Mouse (Mus musculus) MEL (cell line): ENCODE results near the gene Myo10. TPM values are rescaled to one million over a fixed set of nuclear protein-coding genes. Genes with fewer than 3 reads are reported as not detected.

Source experiments
- DNase-seq: peaks from one replicate; pipeline ENCODE4 v3.0.0; 2011; ENCODE audit warnings: low read depth, low spot score
- H3K27ac ChIP-seq: 2 replicates; pipeline ENCODE4 v1.5.1; 2012; ENCODE audit warnings: low read depth, mild to moderate bottlenecking, control low read depth, low read length, moderate library complexity; ENCODE audit not compliant: control insufficient read depth
- H3K27me3 ChIP-seq, 2 experiments: fragments of 150-350 bp in 1 of 2; sonication (generic) in 1 of 2; 2 replicates each; pipeline ENCODE4 v1.6.1; 2012; ENCODE audit warnings: low read length in 2 of 2, mild to moderate bottlenecking in 2 of 2, improper control_type of control experiment in 1 of 2, moderate library complexity in 1 of 2; ENCODE audit not compliant: insufficient read depth in 2 of 2, control insufficient read depth in 1 of 2
- H3K36me3 ChIP-seq, 2 experiments: 2 replicates each; pipeline ENCODE4 v1.6.1; 2012 to 2014; ENCODE audit warnings: low read length in 2 of 2, improper control_type of control experiment in 1 of 2, inconsistent platforms in 1 of 2, mild to moderate bottlenecking in 1 of 2; ENCODE audit not compliant: insufficient read depth in 2 of 2, control insufficient read depth in 1 of 2
- H3K4me1 ChIP-seq, 2 experiments: fragments of 150-350 bp in 1 of 2; sonication (generic) in 1 of 2; 2 replicates each; pipeline ENCODE4 v1.6.1; 2012; ENCODE audit warnings: low read length in 2 of 2, improper control_type of control experiment in 1 of 2, mild to moderate bottlenecking in 1 of 2; ENCODE audit not compliant: insufficient read depth in 2 of 2, control insufficient read depth in 1 of 2
- H3K4me3 ChIP-seq, 2 experiments: fragments of 150-350 bp in 1 of 2; sonication (generic) in 1 of 2; 2 replicates each; pipeline ENCODE4 v1.5.1; 2012; ENCODE audit warnings: low read depth in 2 of 2, low read length in 2 of 2, mild to moderate bottlenecking in 2 of 2, moderate library complexity in 2 of 2, control low read depth in 1 of 2, improper control_type of control experiment in 1 of 2; ENCODE audit not compliant: control insufficient read depth in 1 of 2, insufficient read depth in 1 of 2
- H3K79me2 ChIP-seq: 2 replicates; pipeline ENCODE4 v1.6.1; 2012; ENCODE audit warnings: mild to moderate bottlenecking, low read length, moderate library complexity; ENCODE audit not compliant: control insufficient read depth, poor library complexity, insufficient read depth
- H3K9ac ChIP-seq: 2 replicates; pipeline ENCODE4 v1.6.1; 2012; ENCODE audit warnings: low read depth, mild to moderate bottlenecking, control low read depth, low read length, moderate library complexity; ENCODE audit not compliant: control insufficient read depth, poor library complexity, severe bottlenecking
- H3K9me3 ChIP-seq: fragments of 150-350 bp; sonication (generic); replicated peaks from 2 replicates; pipeline ENCODE4 v1.6.1; 2012; ENCODE audit warnings: mild to moderate bottlenecking, low read length, improper control_type of control experiment, moderate library complexity; ENCODE audit not compliant: insufficient read depth
- BHLHE40 ChIP-seq: IDR thresholded peaks from 2 replicates; pipeline ENCODE4 v1.6.1; 2012; ENCODE audit warnings: low read depth, mild to moderate bottlenecking, inconsistent platforms, low read length, improper control_type of control experiment, borderline replicate concordance
- CHD1 ChIP-seq: IDR thresholded peaks from 2 replicates; pipeline ENCODE4 v1.6.1; 2012; ENCODE audit warnings: low read depth, mild to moderate bottlenecking, inconsistent platforms, low read length, improper control_type of control experiment
- E2F4 ChIP-seq: IDR thresholded peaks from 2 replicates; pipeline ENCODE4 v1.6.1; 2011; ENCODE audit warnings: low read depth, low read length, improper control_type of control experiment, borderline replicate concordance
- ETS1 ChIP-seq: IDR thresholded peaks from 2 replicates; pipeline ENCODE4 v1.6.1; 2012; ENCODE audit warnings: low read depth, mild to moderate bottlenecking, inconsistent platforms, low read length, improper control_type of control experiment, moderate library complexity
- GABPA ChIP-seq: IDR thresholded peaks from 2 replicates; pipeline ENCODE4 v1.6.1; 2012; ENCODE audit warnings: low read depth, mild to moderate bottlenecking, inconsistent platforms, low read length, improper control_type of control experiment, moderate library complexity
- GATA1 ChIP-seq: IDR thresholded peaks from 2 replicates; pipeline ENCODE4 v1.6.1; 2011; ENCODE audit warnings: low read depth, low read length, improper control_type of control experiment
- HCFC1 ChIP-seq: IDR thresholded peaks from 2 replicates; pipeline ENCODE4 v1.6.1; 2012; ENCODE audit warnings: low read depth, mild to moderate bottlenecking, inconsistent platforms, low read length, improper control_type of control experiment, moderate library complexity
- JUND ChIP-seq: IDR thresholded peaks from 2 replicates; pipeline ENCODE4 v1.6.1; 2011; ENCODE audit warnings: low read depth, mild to moderate bottlenecking, improper control_type of control experiment, low read length
- KAT2A ChIP-seq: conservative IDR thresholded peaks from 2 replicates; pipeline ENCODE4 v1.6.1; 2012; ENCODE audit warnings: low read depth, low read length, improper control_type of control experiment, inconsistent platforms
- MAZ ChIP-seq: IDR thresholded peaks from 2 replicates; pipeline ENCODE4 v1.6.1; 2012; ENCODE audit warnings: low read depth, mild to moderate bottlenecking, inconsistent platforms, low read length, improper control_type of control experiment
- MEF2A ChIP-seq: IDR thresholded peaks from 2 replicates; pipeline ENCODE4 v1.6.1; 2014; ENCODE audit warnings: low read depth, mild to moderate bottlenecking, inconsistent platforms, low read length, improper control_type of control experiment; ENCODE audit not compliant: poor library complexity, insufficient replicate concordance, severe bottlenecking; ENCODE audit errors: extremely low read depth
- MYB ChIP-seq: IDR thresholded peaks from 2 replicates; pipeline ENCODE4 v1.6.1; 2011; ENCODE audit warnings: mild to moderate bottlenecking, low read depth, low read length, improper control_type of control experiment
- MYC ChIP-seq: IDR thresholded peaks from 2 replicates; pipeline ENCODE4 v1.6.1; 2011; ENCODE audit warnings: low read depth, mild to moderate bottlenecking, low read length, improper control_type of control experiment, moderate library complexity
- NELFE ChIP-seq: IDR thresholded peaks from 2 replicates; pipeline ENCODE4 v1.6.1; 2011; ENCODE audit warnings: low read depth, low read length, improper control_type of control experiment
- NRF1 ChIP-seq: IDR thresholded peaks from 2 replicates; pipeline ENCODE4 v1.6.1; 2014; ENCODE audit warnings: low read depth, mild to moderate bottlenecking, inconsistent platforms, low read length, improper control_type of control experiment, moderate library complexity; ENCODE audit not compliant: poor library complexity, insufficient read depth, severe bottlenecking
- POLR2A ChIP-seq, 2 experiments: IDR thresholded peaks; 2 replicates each; pipeline ENCODE4 v1.6.1; 2011 to 2012; ENCODE audit warnings: low read length in 2 of 2, mild to moderate bottlenecking in 2 of 2, control low read depth in 1 of 2, improper control_type of control experiment in 1 of 2, low read depth in 1 of 2, moderate library complexity in 1 of 2; ENCODE audit not compliant: control insufficient read depth in 1 of 2, insufficient read depth in 1 of 2, poor library complexity in 1 of 2
- POLR2AphosphoS5 ChIP-seq: IDR thresholded peaks from 2 replicates; pipeline ENCODE4 v1.6.1; 2012; ENCODE audit warnings: low read depth, borderline replicate concordance, mild to moderate bottlenecking, inconsistent platforms, low read length, moderate library complexity, mixed read lengths
- RAD21 ChIP-seq: IDR thresholded peaks from 2 replicates; pipeline ENCODE4 v1.6.1; 2011; ENCODE audit warnings: mild to moderate bottlenecking, low read depth, low read length, improper control_type of control experiment
- SIN3A ChIP-seq: IDR thresholded peaks from 2 replicates; pipeline ENCODE4 v1.6.1; 2012; ENCODE audit warnings: low read length, improper control_type of control experiment, inconsistent platforms
- TCF12 ChIP-seq: IDR thresholded peaks from 2 replicates; pipeline ENCODE4 v1.6.1; 2014; ENCODE audit warnings: low read depth, mild to moderate bottlenecking, inconsistent platforms, low read length, improper control_type of control experiment, moderate library complexity
- UBTF ChIP-seq: IDR thresholded peaks from 2 replicates; pipeline ENCODE4 v1.6.1; 2012; ENCODE audit warnings: low read depth, mild to moderate bottlenecking, inconsistent platforms, low read length, improper control_type of control experiment, moderate library complexity, borderline replicate concordance; ENCODE audit not compliant: insufficient read depth
- USF1 ChIP-seq: IDR thresholded peaks from 2 replicates; pipeline ENCODE4 v1.6.1; 2014; ENCODE audit warnings: low read depth, mild to moderate bottlenecking, inconsistent platforms, low read length, improper control_type of control experiment, moderate library complexity
- USF2 ChIP-seq, 2 experiments: IDR thresholded peaks; 2 replicates each; pipeline ENCODE4 v1.6.1; 2011 to 2012; ENCODE audit warnings: improper control_type of control experiment in 2 of 2, low read length in 2 of 2, borderline replicate concordance in 1 of 2, inconsistent platforms in 1 of 2, low read depth in 1 of 2, mild to moderate bottlenecking in 1 of 2; ENCODE audit not compliant: insufficient read depth in 1 of 2
- ZKSCAN1 ChIP-seq: IDR thresholded peaks from 2 replicates; pipeline ENCODE4 v1.6.1; 2012; ENCODE audit warnings: low read depth, mild to moderate bottlenecking, inconsistent platforms, low read length, improper control_type of control experiment, moderate library complexity
- polyA plus RNA-seq, 2 experiments: library from polyadenylated mRNA; stranded (reverse) in 1 of 2; unstranded in 1 of 2; fragments of >175 nt in 1 of 2; fragments of >200 nt in 1 of 2; gene quantifications; 2 replicates each; pipeline versions ENCODE4 v1.2.1 to v1.2.4; 2012; ENCODE audit warnings: low replicate concordance in 2 of 2, low read depth in 1 of 2; ENCODE audit not compliant: insufficient read length in 2 of 2, insufficient read depth in 1 of 2, missing spikeins in 1 of 2
- total RNA-seq: library from RNA; depleted of rRNA; stranded (reverse); fragments of 300-350 nt; gene quantifications from 2 replicates; pipeline ENCODE4 v1.2.3, GENCODE M21; 2012

Gene Myo10
- total and polyA plus RNA-seq, 3 experiments = 0.01 TPM; not detected in 2

DNA sequence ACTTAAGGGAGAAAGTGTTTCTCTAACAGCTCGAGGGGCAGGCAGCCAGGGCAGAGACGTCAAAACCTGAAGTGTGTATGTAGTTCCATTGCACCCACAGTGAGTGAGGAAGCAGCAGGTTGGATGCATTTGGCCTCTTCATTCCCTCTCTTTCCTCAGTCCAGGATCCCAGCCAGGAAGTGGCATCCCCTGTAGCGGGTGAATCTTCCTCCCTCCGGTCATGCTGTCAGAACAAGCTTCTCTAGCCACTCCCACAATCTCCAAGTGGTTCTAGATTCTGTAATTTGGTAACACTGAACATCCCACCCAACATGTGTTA lies 52.6 kb downstream of the Myo10 start:
- H3K9me3 ChIP-seq = no peaks in the 10 kb centered on the region
- no peak overlapping the region for H3K27ac ChIP-seq
- TF ChIP-seq CHD1 = no peak
- TF ChIP-seq GATA1 = no peak
- TF ChIP-seq UBTF = no peak
- no peak for TF ChIP-seq KAT2A
- no peak for TF ChIP-seq HCFC1
- TF ChIP-seq NRF1 = no peak
- no peak for TF ChIP-seq MEF2A
- no peak for TF ChIP-seq NELFE
- no peak for TF ChIP-seq MYC
- no peak for TF ChIP-seq GABPA
- TF ChIP-seq ETS1 = no peak
- TF ChIP-seq POLR2A (IDR thresholded peaks at IDR 0.05; ENCODE audit: control insufficient read depth in 1 of 2, insufficient read depth in 1 of 2, low read depth in 1 of 2, low read length in 2 of 2, poor library complexity in 1 of 2) = no peak
- no peak for TF ChIP-seq MYB
- no peak for TF ChIP-seq USF1
- TF ChIP-seq ZKSCAN1 = no peak
- TF ChIP-seq, all 39 proteins: peak for 0
- H3K4me3 ChIP-seq = no peak overlapping the region
- no peak for DNase-seq
- no peak overlapping the region for H3K9ac ChIP-seq
- H3K27me3 ChIP-seq = no peaks in the 10 kb centered on the region
- H3K36me3 ChIP-seq = no peaks in the 10 kb centered on the region
- no peaks in the 10 kb centered on the region for H3K4me1 ChIP-seq
- no peaks in the 10 kb centered on the region for H3K79me2 ChIP-seq

DNA sequence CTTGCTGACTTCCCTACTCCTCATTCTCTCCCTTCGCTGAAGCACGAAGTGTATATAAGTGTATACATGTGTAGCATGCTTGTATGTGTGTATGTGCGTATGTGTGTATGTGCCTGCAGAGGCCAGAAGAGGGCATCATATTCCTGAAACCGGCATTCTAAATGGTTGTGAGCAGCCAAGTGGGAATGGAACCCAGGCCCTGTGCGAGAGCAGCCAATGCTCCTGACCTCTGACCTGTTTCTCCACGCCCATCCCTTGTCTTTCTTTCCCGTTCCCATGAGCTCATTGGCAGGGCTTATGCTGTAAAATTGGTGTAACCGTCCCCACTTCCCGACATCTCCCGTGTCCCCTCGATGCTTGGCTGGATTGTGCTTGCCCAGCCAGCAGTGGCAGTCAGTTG lies 53.0 kb downstream of the Myo10 start:
- Histone ChIP-seq H3K9ac (no peak overlapping the region), H3K36me3 (no peaks in the 10 kb centered on the region), H3K27me3 (no peaks in the 10 kb centered on the region), H3K4me1 (no peaks in the 10 kb centered on the region), H3K79me2 (no peaks in the 10 kb centered on the region), H3K4me3 (no peak overlapping the region), H3K9me3 (no peaks in the 10 kb centered on the region)
- DNase-seq = no peak
- TF ChIP-seq USF1 (no peak), GABPA (no peak), KAT2A (no peak), E2F4 (no peak), JUND (no peak), CHD1 (no peak), SIN3A (no peak), NRF1 (no peak), USF2 (IDR thresholded peaks at IDR 0.05; ENCODE audit: borderline replicate concordance in 1 of 2, insufficient read depth in 1 of 2, low read depth in 1 of 2, low read length in 2 of 2) (no peak), BHLHE40 (no peak), POLR2AphosphoS5 (no peak), TCF12 (no peak), MAZ (no peak), POLR2A (IDR thresholded peaks at IDR 0.05; ENCODE audit: control insufficient read depth in 1 of 2, insufficient read depth in 1 of 2, low read depth in 1 of 2, low read length in 2 of 2, poor library complexity in 1 of 2) (no peak), RAD21 (no peak), ZKSCAN1 (no peak), MYC (no peak), NELFE (no peak)
- TF ChIP-seq, all 39 proteins: peak for 0
- no peak overlapping the region for H3K27ac ChIP-seq
